Mouse (Mus musculus): Measurements from ENCODE around the gene Gm11027. TPM values are rescaled to one million over a fixed set of nuclear protein-coding genes. Genes with fewer than 3 reads are reported as not detected.

The Gm11027 gene
- total and polyA plus RNA-seq, 3 experiments = not detected

- DNase-seq (ENCODE audit: extremely low read depth) = no peak
- Histone ChIP-seq H3K4me3 (replicated peaks in 1 of 3; ENCODE audit: low read depth in 2 of 3, low read length in 2 of 3, poor library complexity in 1 of 3) (no peak overlapping the region), H3K9ac (ENCODE audit: insufficient read depth, low read depth) (no peak overlapping the region), H3K4me1 (ENCODE audit: control insufficient read depth in 1 of 2, insufficient read depth in 2 of 2) (peaks cover 0 to 3% of the 10 kb centered on the region in 2 experiments; a peak in 1 of 4 replicates), H3K27me3 (replicated peaks) (no peaks in the 10 kb centered on the region), H3K36me3 (replicated peaks in 1 of 2; ENCODE audit: control insufficient read depth in 1 of 2, insufficient read depth in 1 of 2, low read length in 1 of 2) (peaks cover 3 to 22% of the 10 kb centered on the region in 2 experiments), H3K9me3 (replicated peaks; ENCODE audit: low read length) (no peaks in the 10 kb centered on the region), H3K27ac (ENCODE audit: insufficient read depth, low read depth) (no peak overlapping the region), H3K79me2 (replicated peaks; ENCODE audit: control insufficient read depth, extremely low read depth, insufficient read depth, poor library complexity, severe bottlenecking) (no peaks in the 10 kb centered on the region), H3K4me2 (ENCODE audit: insufficient read depth, low read depth, poor library complexity, severe bottlenecking) (no peak overlapping the region)
- TF ChIP-seq ETS1 (conservative IDR thresholded peaks at IDR 0.05; ENCODE audit: low read depth, low read length) (no peak), CHD2 (IDR thresholded peaks at IDR 0.05; ENCODE audit: low read length) (no peak), MXI1 (IDR thresholded peaks at IDR 0.05; ENCODE audit: low read depth, low read length) (no peak), MYC (IDR thresholded peaks at IDR 0.05; ENCODE audit: low read depth, low read length) (no peak), HCFC1 (IDR thresholded peaks at IDR 0.05; ENCODE audit: low read depth, low read length) (no peak), CHD1 (IDR thresholded peaks at IDR 0.05; ENCODE audit: low read depth, low read length) (no peak), USF1 (IDR thresholded peaks at IDR 0.05; ENCODE audit: low read depth, low read length) (no peak), MAFK (IDR thresholded peaks at IDR 0.05; ENCODE audit: insufficient replicate concordance, low read length) (no peak), UBTF (IDR thresholded peaks at IDR 0.05; ENCODE audit: low read depth, low read length) (no peak), TCF12 (IDR thresholded peaks at IDR 0.05; ENCODE audit: low read depth, low read length) (no peak), SIN3A (IDR thresholded peaks at IDR 0.05; ENCODE audit: low read length) (no peak), JUN (IDR thresholded peaks at IDR 0.05; ENCODE audit: insufficient read depth, low read depth, low read length) (no peak), EP300 (IDR thresholded peaks at IDR 0.05; ENCODE audit: low read length) (no peak)
- in situ Hi-C loops (cut with MboI; ENCODE audit: low pct_ligation_motif_present, low pct_unique_long_range_greater_than_20kb, low sequenced_read_pairs) (no loop called here), dilution Hi-C loops (cut with MboI; ENCODE audit: extremely low pct_ligation_motif_present, extremely low pct_unique_long_range_greater_than_20kb, low sequenced_read_pairs) (no loop called here)
Measured at GRCm38 (mm10) chr12:116236658-116237057, 38.5 kb upstream of the Gm11027 start.

GRCm38 (mm10) chr12:116238370-116238769, 36.8 kb upstream of the Gm11027 start:
- dilution Hi-C loops (cut with MboI; ENCODE audit: extremely low pct_ligation_motif_present, extremely low pct_unique_long_range_greater_than_20kb, low sequenced_read_pairs) (no loop called here), in situ Hi-C loops (cut with MboI; ENCODE audit: low pct_ligation_motif_present, low pct_unique_long_range_greater_than_20kb, low sequenced_read_pairs) (no loop called here)
- Histone ChIP-seq H3K4me1 (ENCODE audit: control insufficient read depth in 1 of 2, insufficient read depth in 2 of 2) (peaks cover 0 to 7% of the 10 kb centered on the region in 2 experiments; a peak in 2 of 4 replicates), H3K27me3 (replicated peaks) (no peaks in the 10 kb centered on the region), H3K9ac (ENCODE audit: insufficient read depth, low read depth) (no peak overlapping the region), H3K4me2 (ENCODE audit: insufficient read depth, low read depth, poor library complexity, severe bottlenecking) (no peak overlapping the region), H3K79me2 (replicated peaks; ENCODE audit: control insufficient read depth, extremely low read depth, insufficient read depth, poor library complexity, severe bottlenecking) (no peaks in the 10 kb centered on the region), H3K36me3 (replicated peaks in 1 of 2; ENCODE audit: control insufficient read depth in 1 of 2, insufficient read depth in 1 of 2, low read length in 1 of 2) (peaks cover 3 to 25% of the 10 kb centered on the region in 2 experiments), H3K27ac (ENCODE audit: insufficient read depth, low read depth) (no peak overlapping the region), H3K4me3 (replicated peaks in 1 of 3; ENCODE audit: low read depth in 2 of 3, low read length in 2 of 3, poor library complexity in 1 of 3) (no peak overlapping the region), H3K9me3 (replicated peaks; ENCODE audit: low read length) (no peaks in the 10 kb centered on the region)
- DNase-seq (ENCODE audit: extremely low read depth) = no peak
- TF ChIP-seq TCF12 (IDR thresholded peaks at IDR 0.05; ENCODE audit: low read depth, low read length) (no peak), RAD21 (IDR thresholded peaks at IDR 0.05; ENCODE audit: low read depth, low read length) (no peak), NRF1 (IDR thresholded peaks at IDR 0.05; ENCODE audit: low read depth, low read length) (no peak), SIN3A (IDR thresholded peaks at IDR 0.05; ENCODE audit: low read length) (no peak), MEF2A (IDR thresholded peaks at IDR 0.05; ENCODE audit: borderline replicate concordance, low read depth, low read length) (no peak), PAX5 (IDR thresholded peaks at IDR 0.05; ENCODE audit: low read length) (no peak), POLR2A (IDR thresholded peaks at IDR 0.05; ENCODE audit: low read depth, low read length) (no peak), E2F4 (IDR thresholded peaks at IDR 0.05; ENCODE audit: insufficient replicate concordance, low read depth, low read length) (no peak), MYC (IDR thresholded peaks at IDR 0.05; ENCODE audit: low read depth, low read length) (no peak)
